Mouse (Mus musculus) heart, adult 2 months (tissue): ENCODE measurements around the gene Cenpq. TPM values are rescaled to one million over a fixed set of nuclear protein-coding genes. Genes with fewer than 3 reads are reported as not detected.

Experiments used
- DNase-seq, 2 experiments: peaks; one replicate each; pipeline ENCODE4 v3.0.0; 2021
- H3K27ac ChIP-seq: fragments of 200-600 bp; 2 replicates; pipeline ENCODE4 v1.8.1; 2022
- H3K27me3 ChIP-seq: fragments of 200-500 bp; 2 replicates; pipeline ENCODE4 v1.6.1; 2012; ENCODE audit warnings: mild to moderate bottlenecking, low read length, inconsistent platforms, mixed read lengths; ENCODE audit not compliant: control insufficient read depth, insufficient read depth
- H3K36me3 ChIP-seq: fragments of 200-500 bp; 2 replicates; pipeline ENCODE4 v1.6.1; 2012; ENCODE audit warnings: low read length, inconsistent platforms; ENCODE audit not compliant: control insufficient read depth, insufficient read depth
- H3K4me1 ChIP-seq: fragments of 200-500 bp; 2 replicates; pipeline ENCODE4 v1.6.1; 2011; ENCODE audit warnings: low read length; ENCODE audit not compliant: control insufficient read depth, insufficient read depth
- H3K4me3 ChIP-seq: fragments of 200-600 bp; 2 replicates; pipeline ENCODE4 v1.8.1; 2022
- H3K79me2 ChIP-seq: fragments of 200-500 bp; replicated peaks from 2 replicates; pipeline ENCODE4 v1.6.1; 2012; ENCODE audit warnings: mild to moderate bottlenecking, inconsistent platforms, low read length, moderate library complexity, mixed read lengths; ENCODE audit not compliant: control insufficient read depth, insufficient read depth
- H3K9ac ChIP-seq: fragments of 200-500 bp; 2 replicates; pipeline ENCODE4 v1.6.1; 2012; ENCODE audit warnings: low read depth, mild to moderate bottlenecking, control low read depth, inconsistent platforms, low read length, mixed read lengths
- CTCF ChIP-seq: fragments of 200-600 bp; IDR thresholded peaks from 2 replicates; pipeline ENCODE4 v1.8.1; 2022; ENCODE audit warnings: antibody characterized with exemption, mild to moderate bottlenecking, moderate library complexity
- EP300 ChIP-seq: fragments of 200-500 bp; IDR thresholded peaks from 2 replicates; pipeline ENCODE4 v1.6.1; 2011; ENCODE audit warnings: low read depth, low read length, control low read depth; ENCODE audit not compliant: insufficient read depth
- POLR2A ChIP-seq: fragments of 200-500 bp; IDR thresholded peaks from 2 replicates; pipeline ENCODE4 v1.6.1; 2011; ENCODE audit warnings: mild to moderate bottlenecking, low read depth, low read length, control low read depth; ENCODE audit not compliant: insufficient read depth
- WGBS: fragments of 180-500 bp; shearing (Covaris S2); methylation state at CpG from one replicate; pipeline ENCODE4 v1.1.7; 2018; 5-methylcytosine and 5-hydroxymethylcytosine counted together
- intact Hi-C: fragments of 180-260 bp; cut with DNase I; formaldehyde crosslinking; loops from one replicate; pipeline ENCODE4 v1.15.1; 2025
- long read RNA-seq: library from polyadenylated mRNA; stranded (forward); transcript quantifications from one replicate; pipeline ENCODE4 v2.0.0, GENCODE M21; 2021
- polyA plus RNA-seq: library from polyadenylated mRNA; depleted of rRNA; stranded (reverse); fragments of >200 nt; gene quantifications from 2 replicates; pipeline ENCODE4 v1.2.3, GENCODE M21; 2012; rRNA removed
- total RNA-seq, 2 experiments: library from RNA; stranded (reverse); gene quantifications; 2 replicates each; pipeline ENCODE4 v1.2.3; 2021

Gene Cenpq
- total RNA-seq (1 to 10 TPM; 5.4 to 7.3 TPM), polyA plus RNA-seq (1.5 and 2.3 TPM in 2 replicates)
- long read RNA-seq, transcript Cenpq-201 (9 exons, 1,942 nt), result major isoform, 8 of 8 reads
- long read RNA-seq, partial matches to known transcripts, result 0 of 8 reads
- long read RNA-seq, other reads (novel, unspliced or antisense), result 0 of 8 reads

- H3K27ac ChIP-seq, result peak within 1 kb of the TSS; percentile 97
These were observed at the start of gene Cenpq, which contains the start of gene Mut for GRCm38 (mm10) chr17:40934420-40935231. Gene Cenpq, minus strand, starts transcription at chr17:40935047. Gene Mut, plus strand, starts transcription at chr17:40934685.

GRCm38 (mm10) chr17:40977914-40978313 is 43.1 kb upstream of the Cenpq start:
- H3K4me3 ChIP-seq, result no peak overlapping the region

More at GRCm38 (mm10) chr17:40934420-40935231, at the start of gene Cenpq, which contains the start of gene Mut:
- H3K4me1 ChIP-seq, result peaks cover 1% of the 10 kb centered on the region; the same call in 1 of the 2 replicates
- peak within 1 kb of the TSS; percentile 71 for H3K9ac ChIP-seq
- no peaks in the 10 kb centered on the region for H3K27me3 ChIP-seq
- H3K4me3 ChIP-seq, result peak within 1 kb of the TSS; percentile 60
- intact Hi-C loops, result no loop called here
- DNase-seq, result peak; percentile 98 to 99
- 0 out of 2 replicates have a peak, but pooled peaks have one; percentile 5 for TF ChIP-seq CTCF
- TF ChIP-seq POLR2A, result peak; percentile 90
- TF ChIP-seq EP300, result peak; percentile 91
- under 1% methylated on average over 50 of the region's 50 CpGs for WGBS
- no peaks in the 10 kb centered on the region for H3K79me2 ChIP-seq
- peaks cover 5% of the 10 kb centered on the region for H3K36me3 ChIP-seq

GRCm38 (mm10) chr17:40948518-40948917 is 13.7 kb upstream of the Cenpq start:
- Histone ChIP-seq H3K27ac (no peak overlapping the region), H3K9ac (no peak overlapping the region), H3K79me2 (no peaks in the 10 kb centered on the region), H3K4me1 (no peaks in the 10 kb centered on the region), H3K27me3 (no peaks in the 10 kb centered on the region), H3K4me3 (no peak overlapping the region), H3K36me3 (peaks cover 7% of the 10 kb centered on the region)
- TF ChIP-seq CTCF (no peak), POLR2A (no peak), EP300 (no peak)
- DNase-seq, result no peak
- intact Hi-C loops, result no loop called here
- WGBS, result 52% methylated on average over 3 of the region's 3 CpGs

More at GRCm38 (mm10) chr17:40977914-40978313, 43.1 kb upstream of the Cenpq start:
- no peak for DNase-seq
- Histone ChIP-seq H3K36me3 (no peaks in the 10 kb centered on the region), H3K27ac (no peak overlapping the region), H3K9ac (no peak overlapping the region), H3K4me1 (no peaks in the 10 kb centered on the region), H3K79me2 (no peaks in the 10 kb centered on the region), H3K27me3 (no peaks in the 10 kb centered on the region)
- TF ChIP-seq POLR2A, result no peak
- TF ChIP-seq CTCF, result peak; percentile 30
- TF ChIP-seq EP300, result no peak
- 67% methylated on average over 11 of the region's 11 CpGs for WGBS
- intact Hi-C loops, result loop anchor here (10.0 kb wide), 1 partner anchor 1627 kb away; no protein-coding TSS in a partner anchor

DNA sequence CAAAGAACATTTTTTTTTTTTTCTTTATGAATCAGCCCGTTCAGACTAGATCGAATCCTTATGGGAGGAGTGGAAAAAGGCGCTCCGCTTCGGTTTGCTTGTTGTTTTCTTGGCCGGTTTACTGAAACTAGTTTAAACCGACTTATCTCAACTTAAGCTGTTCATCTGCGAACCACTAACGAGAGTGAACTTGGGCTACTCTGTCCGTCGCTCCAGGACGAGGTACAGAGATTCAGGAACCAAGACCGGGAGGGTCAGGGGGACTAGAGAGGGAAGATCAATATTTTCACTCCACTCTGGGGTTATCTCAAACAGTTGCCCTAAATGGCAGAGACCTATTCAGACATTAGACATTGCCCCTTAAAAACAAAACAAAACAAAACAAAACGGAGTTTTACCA is 862 bp downstream of the Cenpq start:
- peaks cover 5% of the 10 kb centered on the region for H3K36me3 ChIP-seq
- peaks cover 1% of the 10 kb centered on the region; the same call in 1 of the 2 replicates for H3K4me1 ChIP-seq
- DNase-seq, result peak in 1 of 2 experiments; percentile 17
- H3K27ac ChIP-seq, result peak overlapping the region; percentile 97
- WGBS, result 1% methylated on average over 14 of the region's 14 CpGs
- H3K4me3 ChIP-seq, result peak overlapping the region; percentile 60
- H3K79me2 ChIP-seq, result no peaks in the 10 kb centered on the region
- H3K27me3 ChIP-seq, result no peaks in the 10 kb centered on the region
- H3K9ac ChIP-seq, result peak overlapping the region; percentile 44
- TF ChIP-seq EP300 (no peak), CTCF (no peak), POLR2A (no peak)
- intact Hi-C loops, result no loop called here

DNA sequence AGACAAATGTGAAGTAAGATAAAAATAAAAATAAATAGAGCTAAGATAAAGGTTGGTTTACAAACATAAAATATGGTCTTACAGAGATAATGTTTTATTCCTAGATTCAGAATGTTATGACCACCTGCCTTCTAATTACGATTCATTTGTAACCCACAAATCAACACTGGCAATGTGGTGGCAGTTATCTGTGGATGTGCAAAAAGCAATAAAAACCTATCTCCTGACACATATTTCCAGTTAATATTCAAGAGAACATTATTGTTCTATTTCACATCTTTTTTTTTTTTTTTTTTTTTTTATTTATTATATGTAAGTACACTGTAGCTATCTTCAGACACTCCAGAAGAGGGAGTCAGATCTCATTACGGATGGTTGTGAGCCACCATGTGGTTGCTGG is 19.3 kb downstream of the Cenpq start:
- Histone ChIP-seq H3K27me3 (no peaks in the 10 kb centered on the region), H3K27ac (no peak overlapping the region), H3K4me3 (no peak overlapping the region), H3K9ac (no peak overlapping the region), H3K36me3 (no peaks in the 10 kb centered on the region), H3K79me2 (no peaks in the 10 kb centered on the region), H3K4me1 (no peaks in the 10 kb centered on the region)
- WGBS, result 83% methylated on average over 2 of the region's 2 CpGs
- intact Hi-C loops, result no loop called here
- no peak for DNase-seq
- TF ChIP-seq POLR2A, result no peak
- TF ChIP-seq CTCF, result no peak
- TF ChIP-seq EP300, result no peak
